Mouse (Mus musculus) olfactory bulb, adult 2 months (tissue): ENCODE data around the gene Chtop.

Experiments
- CTCF ChIP-seq: fragments of 200-500 bp; IDR thresholded peaks from 2 replicates; pipeline ENCODE4 v1.5.1; 2012; ENCODE audit warnings: low read depth, mild to moderate bottlenecking, low read length, moderate library complexity; ENCODE audit not compliant: insufficient read depth
- POLR2A ChIP-seq: fragments of 200-500 bp; IDR thresholded peaks from 2 replicates; pipeline ENCODE4 v1.6.1; 2012; ENCODE audit warnings: mild to moderate bottlenecking, low read depth, low read length, moderate library complexity; ENCODE audit not compliant: insufficient read depth

GRCm38 (mm10) chr3:90506362-90506761 is 2.9 kb downstream of the Chtop start:
- TF ChIP-seq CTCF = no peak
- TF ChIP-seq POLR2A = no peak
